ENCODE assay signal across 27 mouse cellular contexts in genomic region chr12:58829656-58830055, GRCm38 (mm10).
"Had no signal": no experiment of that assay in that cellular context is flagged by ENCODE, and none has a peak within 500 bp of the region (broad histone marks: within the 10 kb centered on the region; RNA-seq: fewer than 3 reads in every experiment).

No protein-coding gene starts in this region.

- DNase-seq: gastrocnemius, postnatal 14 days; gastrocnemius, postnatal 36 days; heart, adult 11 months; heart, adult 2 months; heart, postnatal 14 days; heart, postnatal 36 days; kidney, adult 11 months; kidney, adult 2 months; kidney, adult 9 months; kidney, postnatal 14 days; kidney, postnatal 36 days; layer of hippocampus, adult 9-11 months; layer of hippocampus, postnatal 36 days; left cerebral cortex, postnatal 4 days had no signal

- H3K9me3 ChIP-seq: heart, embryonic 13.5 days; heart, embryonic 15.5 days; hindbrain, embryonic 13.5 days; hindbrain, embryonic 15.5 days; kidney, embryonic 15.5 days; limb, embryonic 13.5 days; limb, embryonic 15.5 days; liver, embryonic 12.5 days had no signal

- H3K27me3 ChIP-seq: heart, embryonic 13.5 days; heart, embryonic 15.5 days; hindbrain, embryonic 13.5 days; hindbrain, embryonic 15.5 days; kidney, embryonic 15.5 days; limb, embryonic 13.5 days; limb, embryonic 15.5 days; liver, embryonic 12.5 days had no signal

- H3K27ac ChIP-seq: heart, adult 2 months; heart, embryonic 13.5 days; heart, embryonic 15.5 days; hindbrain, embryonic 13.5 days; hindbrain, embryonic 15.5 days; hindbrain, postnatal 0 days; kidney, embryonic 15.5 days; kidney, postnatal 0 days; limb, embryonic 13.5 days; limb, embryonic 15.5 days; liver, embryonic 12.5 days; liver, embryonic 14.5 days had no signal

- H3K4me3 ChIP-seq: heart, adult 2 months; heart, embryonic 13.5 days; heart, embryonic 15.5 days; hindbrain, embryonic 13.5 days; hindbrain, embryonic 15.5 days; kidney, embryonic 15.5 days; limb, embryonic 13.5 days; limb, embryonic 15.5 days; liver, embryonic 12.5 days had no signal

- H3K9ac ChIP-seq: heart, embryonic 13.5 days; heart, embryonic 15.5 days; hindbrain, embryonic 13.5 days; hindbrain, embryonic 15.5 days; kidney, embryonic 15.5 days; limb, embryonic 13.5 days; limb, embryonic 15.5 days; liver, embryonic 12.5 days; liver, embryonic 14.5 days had no signal

- ATAC-seq: hindbrain, postnatal 0 days; intestine, embryonic 16.5 days; liver, embryonic 12.5 days had no signal

- H3K4me1 ChIP-seq: heart, embryonic 13.5 days; heart, embryonic 15.5 days; hindbrain, embryonic 13.5 days; hindbrain, embryonic 15.5 days; kidney, embryonic 15.5 days; limb, embryonic 13.5 days; limb, embryonic 15.5 days; liver, embryonic 12.5 days had no signal

- H3K4me2 ChIP-seq: heart, embryonic 11.5 days; heart, embryonic 13.5 days; heart, embryonic 15.5 days; hindbrain, embryonic 13.5 days; hindbrain, embryonic 15.5 days; kidney, embryonic 15.5 days; limb, embryonic 13.5 days; limb, embryonic 15.5 days; liver, embryonic 12.5 days had no signal

- H3K36me3 ChIP-seq: heart, embryonic 13.5 days; heart, embryonic 15.5 days; hindbrain, embryonic 13.5 days; hindbrain, embryonic 15.5 days; kidney, embryonic 15.5 days; limb, embryonic 13.5 days; limb, embryonic 15.5 days; liver, embryonic 12.5 days had no signal
